Mouse (Mus musculus): ENCODE measurements around the gene Itgb1.

DNA sequence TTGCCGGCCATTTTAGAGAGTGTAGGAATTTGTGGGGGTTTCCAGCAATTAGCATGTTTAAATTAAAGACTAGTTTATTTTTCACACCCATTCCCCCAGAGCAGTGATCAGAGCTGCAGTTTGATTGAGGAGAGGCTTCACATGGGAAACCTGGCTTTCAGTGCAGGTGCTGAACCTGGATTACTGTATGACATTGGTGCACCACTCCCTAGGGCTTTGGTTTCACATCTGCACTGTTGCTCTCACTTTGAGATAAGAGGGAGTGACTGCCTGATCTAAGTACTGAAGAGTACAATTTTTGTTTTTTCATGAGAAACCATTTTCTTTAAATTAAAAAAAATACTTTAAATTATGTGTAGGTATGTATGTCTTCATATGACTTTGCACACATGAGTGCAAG lies 4.6 kb downstream of the Itgb1 start:
- TF ChIP-seq CTCF (IDR thresholded peaks at IDR 0.05; ENCODE audit: low read depth) = no peak
- no peak; the same call in none of the 2 replicates for TF ChIP-seq EP300 (IDR thresholded peaks at IDR 0.05; ENCODE audit: low read depth)

Data from liver, postnatal 0 days (tissue).